Mouse (Mus musculus) ES-E14 (cell line): ENCODE data around the gene Enoph1.

Experiments
- CHD2 ChIP-seq: IDR thresholded peaks from 2 replicates; pipeline ENCODE4 v1.6.1; 2014; ENCODE audit warnings: mild to moderate bottlenecking, low read depth, low read length, inconsistent platforms
- HCFC1 ChIP-seq: IDR thresholded peaks from 2 replicates; pipeline ENCODE4 v1.6.1; 2012; ENCODE audit warnings: low read length, inconsistent platforms, borderline replicate concordance; ENCODE audit not compliant: insufficient read depth
- MAFK ChIP-seq: IDR thresholded peaks from 2 replicates; pipeline ENCODE4 v1.6.1; 2014; ENCODE audit warnings: mild to moderate bottlenecking, low read depth, low read length, inconsistent platforms; ENCODE audit not compliant: insufficient read depth
- ZC3H11A ChIP-seq: IDR thresholded peaks from 2 replicates; pipeline ENCODE4 v1.6.1; 2012; ENCODE audit warnings: low read depth, mild to moderate bottlenecking, inconsistent platforms, low read length, borderline replicate concordance
- ZNF384 ChIP-seq: IDR thresholded peaks from 2 replicates; pipeline ENCODE4 v1.6.1; 2012; ENCODE audit warnings: low read depth, low read length, inconsistent platforms

DNA sequence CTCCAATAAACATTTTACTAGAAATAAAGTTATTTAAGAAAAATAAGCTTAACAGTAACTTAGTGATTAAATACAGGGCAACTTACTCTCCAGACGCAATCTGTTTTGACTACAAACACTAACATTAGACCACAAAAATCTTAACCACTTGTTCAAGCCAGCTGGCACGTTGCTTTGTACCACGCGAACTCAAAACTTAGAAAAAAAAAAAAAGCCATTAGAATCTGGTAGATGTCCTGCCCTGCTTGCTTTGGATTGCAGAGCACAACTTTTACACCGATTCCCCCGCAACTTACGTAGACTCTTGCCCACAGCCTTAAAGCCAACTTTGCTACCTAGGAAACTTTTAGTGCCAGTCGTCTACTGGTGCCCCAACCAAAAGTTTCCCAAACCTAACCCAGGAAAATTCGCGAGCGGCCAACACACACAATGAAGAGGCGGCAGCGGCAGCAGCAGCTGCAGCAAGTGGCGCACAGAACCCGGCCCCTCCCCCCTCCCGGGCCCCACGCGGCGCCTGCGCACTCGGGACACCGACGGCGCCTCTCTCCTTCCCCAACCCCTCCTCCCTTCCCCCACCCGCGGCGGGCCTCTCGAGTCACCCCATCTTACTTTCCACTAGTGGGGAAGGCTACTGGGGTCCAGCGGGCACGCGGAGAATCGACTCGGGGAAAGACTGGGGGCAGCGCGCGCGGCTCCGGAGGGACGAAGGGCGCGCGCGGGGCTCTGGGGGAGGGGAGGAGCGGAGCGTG, 1.6 kb upstream of the Enoph1 start:
- TF ChIP-seq MAFK (no peak), ZNF384 (no peak), CHD2 (no peak), ZC3H11A (no peak), HCFC1 (no peak)
